Mouse (Mus musculus): ENCODE data around the gene Ppp1r35.
A peak's percentile ranks its signal among the peaks of the same experiment; 100 is the strongest.

Gene Ppp1r35

GRCm38 (mm10) chr5:137782776-137783522, 4.3 kb downstream of the Ppp1r35 start:
- DNase-seq (ENCODE audit: low spot score): no peak

GRCm38 (mm10) chr5:137783901-137784540, 5.4 kb downstream of the Ppp1r35 start:
- DNase-seq (ENCODE audit: low spot score): no peak

GRCm38 (mm10) chr5:137784546-137784945, 5.9 kb downstream of the Ppp1r35 start:
- no peak for DNase-seq (ENCODE audit: low spot score)

- no peak for DNase-seq (ENCODE audit: low spot score)
Observed at GRCm38 (mm10) chr5:137785164-137786031, 6.7 kb downstream of the Ppp1r35 start.

- peak; percentile 100 for DNase-seq (ENCODE audit: low spot score)
Observed at GRCm38 (mm10) chr5:137786109-137786942, 7.7 kb downstream of the Ppp1r35 start.

GRCm38 (mm10) chr5:137787151-137787928, 8.7 kb downstream of the Ppp1r35 start, which contains the start of the genes Mepce and Zcwpw1:
Mepce (minus strand) TSS chr5:137787655.
Zcwpw1 (plus strand) TSS chr5:137787798.
- peak; percentile 94 for DNase-seq (ENCODE audit: low spot score)

- DNase-seq (ENCODE audit: low spot score): no peak
Observed at GRCm38 (mm10) chr5:137788171-137788570, 9.5 kb downstream of the Ppp1r35 start.

GRCm38 (mm10) chr5:137788946-137789531, 10.4 kb downstream of the Ppp1r35 start:
- no peak for DNase-seq (ENCODE audit: low spot score)

- peak; percentile 53 for DNase-seq (ENCODE audit: low spot score)
Observed at GRCm38 (mm10) chr5:137791553-137791952, 12.9 kb downstream of the Ppp1r35 start.

- DNase-seq (ENCODE audit: low spot score): no peak
Observed at GRCm38 (mm10) chr5:137796606-137797005, 18.0 kb downstream of the Ppp1r35 start.

- DNase-seq (ENCODE audit: low spot score): no peak
Observed at GRCm38 (mm10) chr5:137800917-137801316, 22.3 kb downstream of the Ppp1r35 start.

GRCm38 (mm10) chr5:137806158-137806557, 27.5 kb downstream of the Ppp1r35 start:
- no peak for DNase-seq (ENCODE audit: low spot score)

- no peak for DNase-seq (ENCODE audit: low spot score)
Observed at GRCm38 (mm10) chr5:137808316-137808715, 29.7 kb downstream of the Ppp1r35 start.

- DNase-seq (ENCODE audit: low spot score): no peak
Observed at GRCm38 (mm10) chr5:137817466-137818222, 39.0 kb downstream of the Ppp1r35 start.

- DNase-seq (ENCODE audit: low spot score): no peak
Observed at GRCm38 (mm10) chr5:137822126-137822525, 43.5 kb downstream of the Ppp1r35 start.

GRCm38 (mm10) chr5:137822602-137823001, 44.0 kb downstream of the Ppp1r35 start:
- no peak for DNase-seq (ENCODE audit: low spot score)

- DNase-seq (ENCODE audit: low spot score): no peak
Observed at GRCm38 (mm10) chr5:137823455-137824045, 44.9 kb downstream of the Ppp1r35 start.

GRCm38 (mm10) chr5:137825030-137825429, 46.4 kb downstream of the Ppp1r35 start:
- DNase-seq (ENCODE audit: low spot score): no peak

GRCm38 (mm10) chr5:137825971-137826370, 47.3 kb downstream of the Ppp1r35 start:
- no peak for DNase-seq (ENCODE audit: low spot score)
